Mouse (Mus musculus) limb, embryonic 12.5 days (tissue): ENCODE data around the gene Ncoa5. TPM values are rescaled to one million over a fixed set of nuclear protein-coding genes. Genes with fewer than 3 reads are reported as not detected.
A peak's percentile ranks its signal among the peaks of the same experiment; 100 is the strongest.

Source experiments
- ATAC-seq: fragments of 200-750 bp; cut with Nextera tagmentation; 2 replicates; pipeline ENCODE4 v1.8.0; 2017; ENCODE audit warnings: low read depth, moderate TSS enrichment; ENCODE audit not compliant: insufficient number of reproducible peaks, insufficient read depth, low FRiP score, low TSS enrichment
- H3K27ac ChIP-seq: fragments of 300-500 bp; sonication (generic); 2 replicates; pipeline ENCODE4 v1.5.1; 2016; ENCODE audit warnings: mild to moderate bottlenecking, moderate library complexity
- H3K27me3 ChIP-seq: fragments of 300-500 bp; sonication (generic); 2 replicates; pipeline ENCODE4 v1.6.1; 2016; ENCODE audit warnings: mild to moderate bottlenecking, moderate library complexity
- H3K36me3 ChIP-seq: fragments of 300-500 bp; sonication (generic); 2 replicates; pipeline ENCODE4 v1.6.1; 2016; ENCODE audit warnings: mild to moderate bottlenecking, moderate library complexity
- H3K4me1 ChIP-seq: fragments of 300-500 bp; sonication (generic); replicated peaks from 2 replicates; pipeline ENCODE4 v1.6.1; 2016
- H3K4me2 ChIP-seq: fragments of 300-500 bp; sonication (generic); 2 replicates; pipeline ENCODE4 v1.6.1; 2016; ENCODE audit warnings: mild to moderate bottlenecking, moderate library complexity
- H3K4me3 ChIP-seq: fragments of 300-500 bp; sonication (generic); replicated peaks from 2 replicates; pipeline ENCODE4 v1.5.1; 2016; ENCODE audit warnings: mild to moderate bottlenecking
- H3K9ac ChIP-seq: fragments of 300-500 bp; sonication (generic); replicated peaks from 2 replicates; pipeline ENCODE4 v1.6.1; 2016; ENCODE audit warnings: mild to moderate bottlenecking, moderate library complexity
- H3K9me3 ChIP-seq: fragments of 300-500 bp; sonication (generic); 2 replicates; pipeline ENCODE4 v1.6.1; 2016; ENCODE audit warnings: mild to moderate bottlenecking, moderate library complexity
- WGBS: fragments of 180-500 bp; shearing (Covaris S2); methylation state at CpG from one replicate; pipeline ENCODE4 v1.1.7; 2016; 5-methylcytosine and 5-hydroxymethylcytosine counted together
- polyA plus RNA-seq: library from polyadenylated mRNA; unstranded; fragments of >200 nt; fragmentation: Nextera tagmentation; extraction: Ambion mirVana; gene quantifications from 2 replicates; pipeline ENCODE4 v1.2.1, GENCODE M21; 2016

Gene Ncoa5
- polyA plus RNA-seq, 1 experiment from 2014 or later, result 125 TPM

DNA sequence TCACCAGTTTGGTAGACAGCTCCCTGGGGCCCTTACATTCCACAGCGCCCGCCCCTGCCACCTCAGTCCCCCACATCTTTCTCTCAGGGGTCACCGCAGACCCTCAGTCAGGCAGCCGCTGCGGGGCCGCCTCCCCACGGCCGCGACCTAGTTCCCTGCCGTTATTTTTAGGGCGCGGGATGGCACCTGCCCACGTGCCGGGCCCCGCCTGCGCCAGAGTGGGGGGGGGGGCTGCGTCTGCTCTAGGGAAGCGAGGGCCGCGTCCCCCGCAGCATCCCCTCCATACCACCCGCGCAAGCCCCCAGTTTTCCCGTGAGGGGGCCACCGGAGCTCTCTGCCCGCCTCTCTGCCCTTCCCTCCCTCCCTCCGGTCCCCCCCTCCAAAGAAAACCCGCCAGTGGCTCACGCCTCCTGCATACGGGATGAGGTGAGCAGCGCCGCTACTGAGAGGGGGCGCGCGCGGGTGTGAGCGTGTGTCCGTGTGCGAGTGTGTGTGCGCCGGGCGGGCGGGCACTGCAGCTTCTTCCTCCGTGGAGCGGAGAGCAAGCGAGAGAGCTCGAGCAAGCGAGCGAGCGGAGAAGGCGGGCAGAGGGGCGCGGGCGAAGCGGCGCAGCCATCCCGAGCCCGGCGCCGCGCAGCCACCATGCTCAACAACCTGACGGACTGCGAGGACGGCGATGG lies 66.8 kb downstream of the Ncoa5 start:
- H3K9ac ChIP-seq, result no peak overlapping the region
- no peak for ATAC-seq

DNA sequence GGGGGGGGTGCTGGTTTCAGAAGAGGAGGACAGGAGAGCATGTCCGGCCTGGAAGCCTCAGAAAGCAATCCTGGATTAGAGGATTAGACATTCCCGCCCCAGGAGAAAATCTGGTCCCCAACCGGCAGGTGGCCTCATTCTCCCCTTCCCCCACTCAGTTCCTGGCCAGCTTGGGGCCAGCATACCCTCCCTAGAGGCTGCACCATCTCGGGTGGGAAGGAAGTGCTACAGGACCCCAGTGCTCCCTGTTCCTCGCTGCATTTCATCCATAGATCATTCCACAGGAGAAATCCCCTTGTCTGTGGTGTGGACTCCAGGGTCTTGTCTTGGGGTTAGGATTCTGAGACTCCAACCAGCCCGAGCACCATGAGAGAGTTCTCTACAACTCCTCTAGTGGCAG lies 67.5 kb downstream of the Ncoa5 start:
- Histone ChIP-seq H3K27ac (no peak overlapping the region), H3K27me3 (peaks cover 95% of the 10 kb centered on the region), H3K36me3 (no peaks in the 10 kb centered on the region), H3K4me3 (0 out of 2 replicates have a peak overlapping the region, but pooled peaks have one; percentile 39), H3K4me1 (peaks cover 24% of the 10 kb centered on the region), H3K9ac (no peak overlapping the region), H3K9me3 (no peaks in the 10 kb centered on the region), H3K4me2 (no peak overlapping the region)
- ATAC-seq, result no peak
- WGBS, result 9% methylated on average over 6 of the region's 6 CpGs

More for the DNA sequence above, 66.8 kb downstream of the Ncoa5 start:
- WGBS, result under 1% methylated on average over 61 of the region's 65 CpGs
- Histone ChIP-seq H3K27ac (no peak overlapping the region), H3K4me2 (peak overlapping the region; percentile 70), H3K9me3 (no peaks in the 10 kb centered on the region), H3K4me3 (peak overlapping the region; percentile 39), H3K27me3 (peaks cover 95% of the 10 kb centered on the region), H3K4me1 (peaks cover 24% of the 10 kb centered on the region), H3K36me3 (no peaks in the 10 kb centered on the region)

DNA sequence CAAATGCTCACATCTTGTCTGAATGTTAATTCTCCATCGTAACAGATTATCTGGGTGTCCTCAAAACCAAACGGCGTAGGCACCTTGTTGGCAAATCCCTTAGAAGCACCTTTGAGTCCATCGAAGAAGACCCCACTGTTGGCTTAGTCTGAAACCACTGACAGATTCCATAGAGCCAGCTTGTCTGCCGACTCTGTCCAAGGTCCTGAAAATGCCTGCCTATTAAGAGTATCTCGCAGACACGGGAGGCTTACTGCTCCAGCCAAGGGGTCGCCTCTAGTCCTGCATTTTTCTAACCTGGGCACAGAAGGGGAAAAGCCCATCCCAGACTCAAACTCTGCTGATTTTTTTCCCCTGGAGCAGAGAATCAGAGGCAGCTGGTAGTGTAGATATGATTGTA lies 68.3 kb downstream of the Ncoa5 start:
- Histone ChIP-seq H3K4me2 (no peak overlapping the region), H3K27ac (no peak overlapping the region), H3K27me3 (peaks cover 94% of the 10 kb centered on the region), H3K4me3 (no peak overlapping the region), H3K36me3 (no peaks in the 10 kb centered on the region), H3K9ac (no peak overlapping the region), H3K9me3 (no peaks in the 10 kb centered on the region), H3K4me1 (peaks cover 23% of the 10 kb centered on the region)
- 21% methylated on average over 8 of the region's 8 CpGs for WGBS
- no peak for ATAC-seq

GRCm38 (mm10) chr2:164964981-164965380 lies 69.7 kb downstream of the Ncoa5 start:
- H3K27me3 ChIP-seq, result peaks cover 86% of the 10 kb centered on the region
- no peaks in the 10 kb centered on the region for H3K36me3 ChIP-seq
- no peaks in the 10 kb centered on the region for H3K9me3 ChIP-seq
- H3K4me2 ChIP-seq, result no peak overlapping the region
- no peak overlapping the region for H3K27ac ChIP-seq
- 82% methylated on average over 1 of the region's 1 CpGs for WGBS
- H3K4me3 ChIP-seq, result no peak overlapping the region
- peaks cover 9% of the 10 kb centered on the region for H3K4me1 ChIP-seq
- H3K9ac ChIP-seq, result no peak overlapping the region
- ATAC-seq, result no peak

GRCm38 (mm10) chr2:164964242-164964894 lies 70.3 kb downstream of the Ncoa5 start:
- Histone ChIP-seq H3K9me3 (no peaks in the 10 kb centered on the region), H3K27ac (no peak overlapping the region), H3K36me3 (no peaks in the 10 kb centered on the region), H3K4me1 (peaks cover 9% of the 10 kb centered on the region), H3K9ac (no peak overlapping the region), H3K4me2 (no peak overlapping the region), H3K4me3 (no peak overlapping the region), H3K27me3 (peaks cover 80% of the 10 kb centered on the region)
- 44% methylated on average over 8 of the region's 9 CpGs for WGBS
- no peak for ATAC-seq

DNA sequence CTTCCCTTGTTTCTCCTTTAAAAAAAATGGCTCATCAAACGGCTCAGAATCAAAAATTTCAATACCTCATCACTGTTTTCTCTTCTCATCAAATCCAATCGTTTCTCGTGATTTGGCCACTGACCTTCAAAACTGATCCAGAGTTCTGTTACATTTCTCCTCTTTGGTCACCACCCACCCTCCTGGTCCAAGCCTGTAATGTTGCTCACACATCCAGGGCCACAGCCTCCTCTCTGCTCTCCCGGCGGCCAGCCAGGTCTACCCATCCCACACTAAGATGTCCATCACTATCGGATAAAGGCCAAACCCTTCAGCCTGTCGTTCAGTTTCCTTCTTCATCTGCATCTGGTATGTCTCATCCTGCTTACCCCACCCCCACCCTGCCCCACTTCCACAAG lies 72.5 kb downstream of the Ncoa5 start:
- 53% methylated on average over 7 of the region's 7 CpGs for WGBS
- ATAC-seq, result no peak
- no peak overlapping the region for H3K4me3 ChIP-seq
- no peak overlapping the region for H3K27ac ChIP-seq
- H3K4me2 ChIP-seq, result no peak overlapping the region
- no peak overlapping the region for H3K9ac ChIP-seq
- no peaks in the 10 kb centered on the region for H3K9me3 ChIP-seq
- H3K4me1 ChIP-seq, result no peaks in the 10 kb centered on the region; the same call in 1 of the 2 replicates
- H3K27me3 ChIP-seq, result peaks cover 59% of the 10 kb centered on the region
- H3K36me3 ChIP-seq, result no peaks in the 10 kb centered on the region

- no peak overlapping the region for H3K9ac ChIP-seq
- no peaks in the 10 kb centered on the region for H3K36me3 ChIP-seq
- peak overlapping the region; percentile 71 for H3K4me2 ChIP-seq
- ATAC-seq, result no peak
- H3K4me3 ChIP-seq, result peak overlapping the region; percentile 64
- H3K27me3 ChIP-seq, result peaks cover 58% of the 10 kb centered on the region
- WGBS, result 9% methylated on average over 16 of the region's 17 CpGs
- no peak overlapping the region for H3K27ac ChIP-seq
- H3K9me3 ChIP-seq, result no peaks in the 10 kb centered on the region
- H3K4me1 ChIP-seq, result no peaks in the 10 kb centered on the region; the same call in 1 of the 2 replicates
Measured at GRCm38 (mm10) chr2:164961506-164962182, 73.0 kb downstream of the Ncoa5 start.

DNA sequence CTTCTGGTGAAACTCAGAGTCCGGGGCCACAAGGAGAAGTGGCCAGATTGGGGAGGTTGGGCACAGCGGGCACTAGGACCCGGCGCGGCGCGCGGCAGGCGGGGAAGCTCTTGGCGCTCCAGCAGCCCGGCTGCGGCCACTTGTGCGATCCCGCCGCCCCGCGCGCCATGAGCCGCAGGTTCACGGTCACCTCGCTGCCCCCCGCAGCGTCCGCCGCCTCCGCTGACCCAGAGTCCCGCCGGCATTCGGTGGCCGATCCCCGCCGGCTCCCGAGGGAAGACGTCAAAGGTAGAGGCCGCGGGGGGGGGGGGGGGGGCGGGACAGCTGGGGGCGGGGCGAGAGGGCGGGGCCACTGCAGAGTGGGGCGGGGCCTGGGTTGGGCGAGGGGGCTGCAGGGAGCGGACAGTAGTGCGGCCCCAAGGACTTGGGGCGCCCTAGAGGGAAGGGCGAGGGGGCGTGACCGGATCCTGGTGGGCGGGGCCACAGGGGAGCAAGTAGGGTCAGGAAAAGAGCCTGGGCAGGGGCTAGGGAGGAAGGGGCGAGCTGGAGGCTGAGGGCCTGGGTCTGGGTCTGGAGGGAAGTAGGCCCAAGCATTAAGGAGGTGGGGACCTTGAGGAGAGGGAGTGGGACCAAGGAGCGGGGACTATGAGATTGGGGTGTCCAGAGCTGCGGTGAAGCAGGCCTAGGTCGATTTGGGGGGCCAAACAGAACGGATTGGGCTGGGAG lies 73.8 kb downstream of the Ncoa5 start, which contains the start of gene Slc12a5:
Gene Slc12a5, plus strand, starts transcription at position 87 of the 726 bp plus-strand sequence.
- no peak within 1 kb of the TSS for H3K27ac ChIP-seq
- H3K4me2 ChIP-seq, result peak within 1 kb of the TSS; percentile 71
- ATAC-seq, result peak; percentile 80; the same call in 1 of the 2 replicates
- H3K36me3 ChIP-seq, result no peaks in the 10 kb centered on the region
- H3K9ac ChIP-seq, result peak within 1 kb of the TSS; percentile 63
- H3K4me1 ChIP-seq, result no peaks in the 10 kb centered on the region; the same call in 1 of the 2 replicates
- H3K4me3 ChIP-seq, result peak within 1 kb of the TSS; percentile 64
- H3K27me3 ChIP-seq, result peaks cover 57% of the 10 kb centered on the region
- WGBS, result 1% methylated on average over 38 of the region's 54 CpGs
- H3K9me3 ChIP-seq, result no peaks in the 10 kb centered on the region

DNA sequence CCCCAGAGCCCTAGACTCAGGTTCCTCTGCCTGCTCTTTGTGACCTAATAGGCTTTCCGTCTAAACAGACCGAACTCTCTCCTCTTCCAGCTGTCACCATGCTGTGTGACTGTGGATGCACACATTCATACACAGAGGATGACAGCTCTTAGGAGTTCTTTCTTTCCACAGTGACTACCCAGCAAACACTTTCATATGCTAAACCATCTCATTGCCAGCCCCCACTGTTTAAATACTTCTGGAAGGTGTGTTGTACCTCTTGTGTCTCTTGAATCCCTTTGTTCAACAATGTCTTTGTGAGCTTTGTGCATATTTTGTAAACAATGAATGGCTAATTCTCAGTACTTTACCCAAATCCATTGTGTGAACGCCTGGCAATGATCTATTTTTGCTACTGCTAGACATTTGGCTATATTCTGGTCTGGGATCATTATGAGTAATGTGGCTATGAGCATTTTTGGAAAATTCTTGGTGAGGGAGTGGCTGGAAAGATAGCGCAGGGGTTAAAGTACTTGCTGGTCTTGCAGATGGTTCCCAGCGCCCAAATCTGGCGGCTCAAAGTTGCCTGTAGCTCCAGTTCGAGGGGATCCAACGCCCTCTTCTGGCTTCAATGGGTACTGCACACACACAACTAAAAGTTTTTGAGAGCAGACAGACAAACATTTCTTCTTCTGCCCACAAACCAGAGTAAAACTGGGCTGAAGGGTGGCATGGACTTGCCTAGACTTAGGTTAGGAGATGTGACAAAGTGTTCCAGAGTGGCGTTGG lies 76.9 kb downstream of the Ncoa5 start:
- Histone ChIP-seq H3K9ac (no peak overlapping the region), H3K4me3 (no peak overlapping the region), H3K27me3 (peaks cover 56% of the 10 kb centered on the region), H3K4me1 (no peaks in the 10 kb centered on the region; the same call in 1 of the 2 replicates), H3K27ac (no peak overlapping the region), H3K36me3 (no peaks in the 10 kb centered on the region), H3K9me3 (no peaks in the 10 kb centered on the region), H3K4me2 (no peak overlapping the region)
- 69% methylated on average over 9 of the region's 9 CpGs for WGBS
- ATAC-seq, result no peak

GRCm38 (mm10) chr2:164956195-164956594 lies 78.5 kb downstream of the Ncoa5 start:
- 60% methylated on average over 5 of the region's 5 CpGs for WGBS
- peaks cover 58% of the 10 kb centered on the region for H3K27me3 ChIP-seq

More at GRCm38 (mm10) chr2:164956195-164956594, 78.5 kb downstream of the Ncoa5 start:
- Histone ChIP-seq H3K27ac (no peak overlapping the region), H3K4me3 (no peak overlapping the region), H3K9me3 (peaks cover 4% of the 10 kb centered on the region; the same call in 1 of the 2 replicates), H3K4me2 (no peak overlapping the region), H3K36me3 (no peaks in the 10 kb centered on the region), H3K4me1 (no peaks in the 10 kb centered on the region; the same call in 1 of the 2 replicates), H3K9ac (no peak overlapping the region)
- ATAC-seq, result no peak
